Mouse (Mus musculus) gastrocnemius, postnatal 10 days (tissue): ENCODE measurements around the gene Nova1. TPM values are rescaled to one million over a fixed set of nuclear protein-coding genes. Genes with fewer than 3 reads are reported as not detected.

Experiments used
- DNase-seq: peaks from one replicate; pipeline ENCODE4 v3.0.0; 2021; ENCODE audit warnings: mixed read lengths
- total RNA-seq, 2 experiments: library from RNA; stranded (reverse); gene quantifications; 2 replicates each; pipeline ENCODE4 v1.2.3; 2021

The Nova1 gene
- total RNA-seq, 2 experiments from 2014 or later = 9.2 to 11.5 TPM

DNA sequence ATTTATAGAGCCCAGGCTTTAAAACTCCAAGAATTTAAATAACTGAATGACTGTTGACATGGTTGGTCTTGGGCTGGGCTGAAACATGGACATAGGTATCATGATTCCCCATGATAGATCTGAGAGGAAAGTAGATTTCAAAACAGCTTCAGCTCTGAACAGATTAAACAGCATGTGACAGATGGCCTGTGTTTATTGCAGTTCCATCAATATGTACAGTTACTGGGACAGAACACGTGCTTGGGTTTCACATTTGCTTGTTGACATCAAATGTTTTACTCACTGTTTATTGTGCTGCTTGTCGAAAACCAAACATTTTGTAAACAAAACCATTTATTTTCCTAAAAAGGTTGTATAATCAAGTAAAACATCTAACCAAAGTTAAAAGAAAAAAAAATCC is 142.4 kb downstream of the Nova1 start:
- DNase-seq = no peak

DNA sequence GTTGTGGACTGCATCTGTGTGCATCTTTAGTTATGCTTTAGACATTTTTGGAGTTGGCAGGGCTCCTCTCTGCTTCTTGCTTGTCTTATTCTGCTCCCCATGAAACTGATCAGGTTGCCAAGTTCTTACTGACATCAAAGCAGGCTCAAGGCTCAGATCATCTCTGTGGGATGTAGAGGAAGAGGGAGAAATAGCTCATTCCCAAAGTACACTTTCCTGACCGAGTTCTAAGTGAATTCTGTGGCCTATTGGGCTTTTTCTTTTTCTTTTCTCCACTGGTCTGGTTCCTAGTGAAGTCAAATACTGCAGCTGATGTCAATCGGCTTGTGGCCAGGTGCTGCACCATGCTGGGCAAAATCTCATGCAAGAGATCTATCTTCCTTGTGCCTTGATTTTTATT is 152.0 kb downstream of the Nova1 start:
- no peak for DNase-seq

DNA sequence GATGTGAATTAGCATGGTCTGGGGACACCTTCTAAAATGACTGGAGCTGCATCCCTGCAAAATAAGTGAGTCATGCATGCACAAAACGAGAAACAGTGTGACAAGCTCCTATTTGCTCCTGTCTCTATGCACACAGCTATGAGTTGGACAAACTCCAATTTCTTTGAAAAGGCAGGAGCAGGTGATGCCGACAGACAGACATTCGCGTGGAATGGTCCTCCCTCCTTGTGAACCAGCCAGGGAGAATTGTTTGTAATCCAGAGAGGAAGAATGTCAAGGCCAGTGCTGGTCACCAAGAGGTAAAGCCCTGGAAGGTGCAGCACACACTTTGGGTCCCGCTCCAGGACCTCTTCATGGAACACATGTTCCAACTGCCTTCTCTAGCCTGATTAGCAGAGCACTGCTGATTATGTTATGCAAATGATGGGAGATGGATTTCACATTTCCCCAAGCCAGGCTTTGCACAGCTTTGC is 172.6 kb downstream of the Nova1 start:
- no peak for DNase-seq

DNA sequence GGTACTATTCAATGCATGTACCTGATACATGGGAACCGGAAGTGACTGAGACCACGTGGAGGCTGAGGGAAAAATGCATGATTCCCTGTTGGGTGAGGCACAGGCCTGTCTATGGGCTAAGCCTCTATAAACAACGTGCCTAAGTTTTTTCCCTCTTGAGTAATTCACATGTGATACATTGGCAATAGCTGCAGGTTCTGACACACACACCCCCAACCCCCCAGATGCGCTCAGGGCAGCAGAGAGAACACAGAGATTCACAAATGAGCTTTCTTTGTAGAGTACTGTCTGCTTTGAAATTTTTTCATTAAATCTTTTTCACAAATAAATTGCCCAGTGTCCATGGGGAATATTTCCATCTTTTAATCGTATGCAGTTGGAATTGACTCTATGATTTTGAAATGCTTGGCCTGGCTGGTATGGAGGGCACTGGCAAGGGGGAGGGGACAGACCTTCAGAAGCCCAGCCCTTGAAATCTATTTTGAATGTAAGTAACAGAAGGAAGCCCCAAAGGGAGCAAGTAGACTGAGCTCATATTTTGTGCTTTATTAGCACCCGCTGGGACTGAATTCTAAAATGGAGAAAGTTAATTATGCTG is 173.3 kb downstream of the Nova1 start:
- no peak for DNase-seq
